Mouse (Mus musculus) lung, embryonic 16.5 days (tissue): ENCODE data around the gene 1700029P11Rik. TPM values are rescaled to one million over a fixed set of nuclear protein-coding genes. Genes with fewer than 3 reads are reported as not detected.
A peak's percentile ranks its signal among the peaks of the same experiment; 100 is the strongest.
"Not testable (repeated sequence)": the region's sequence is repeated elsewhere in the genome, so short reads cannot be mapped to it uniquely, and the experiment has no call there.

ENCODE experiments used
- ATAC-seq: fragments of 200-750 bp; cut with Nextera tagmentation; 2 replicates; pipeline ENCODE4 v1.8.0; 2017; ENCODE audit warnings: low read depth, mild to moderate bottlenecking, moderate library complexity
- H3K27ac ChIP-seq: fragments of 300-500 bp; sonication (generic); 2 replicates; pipeline ENCODE4 v1.5.1; 2014; ENCODE audit warnings: mild to moderate bottlenecking, control low read depth, low read length
- H3K27me3 ChIP-seq: fragments of 300-500 bp; sonication (generic); 2 replicates; pipeline ENCODE4 v1.6.1; 2014; ENCODE audit warnings: low read depth, low read length, mixed read lengths; ENCODE audit not compliant: control insufficient read depth, insufficient read depth
- H3K36me3 ChIP-seq: fragments of 300-500 bp; sonication (generic); 2 replicates; pipeline ENCODE4 v1.6.1; 2014; ENCODE audit warnings: low read length; ENCODE audit not compliant: control insufficient read depth, insufficient read depth
- H3K4me1 ChIP-seq: fragments of 300-500 bp; sonication (generic); replicated peaks from 2 replicates; pipeline ENCODE4 v1.6.1; 2014; ENCODE audit warnings: low read length, mixed read lengths; ENCODE audit not compliant: control insufficient read depth, insufficient read depth
- H3K4me2 ChIP-seq: fragments of 300-500 bp; sonication (generic); 2 replicates; pipeline ENCODE4 v1.6.1; 2014; ENCODE audit warnings: low read depth, low read length, control low read depth
- H3K4me3 ChIP-seq: fragments of 300-500 bp; sonication (generic); 2 replicates; pipeline ENCODE4 v1.5.1; 2014; ENCODE audit warnings: mild to moderate bottlenecking, low read length, control low read depth
- H3K9ac ChIP-seq: fragments of 300-500 bp; sonication (generic); 2 replicates; pipeline ENCODE4 v1.6.1; 2014; ENCODE audit warnings: low read length, control low read depth
- H3K9me3 ChIP-seq: fragments of 300-500 bp; sonication (generic); 2 replicates; pipeline ENCODE4 v1.6.1; 2016; ENCODE audit warnings: low read length; ENCODE audit not compliant: control insufficient read depth
- WGBS: fragments of 180-500 bp; shearing (Covaris S2); extraction: QIAGEN DNeasy Blood & Tissue Kit; methylation state at CpG from one replicate; pipeline ENCODE4 v1.1.7; 2014; 5-methylcytosine and 5-hydroxymethylcytosine counted together
- polyA plus RNA-seq: library from polyadenylated mRNA; unstranded; fragments of >200 nt; fragmentation: Nextera tagmentation; extraction: Ambion mirVana; gene quantifications from 2 replicates; pipeline ENCODE4 v1.2.1, GENCODE M21; 2015

The 1700029P11Rik gene
- polyA plus RNA-seq, 1 experiment from 2014 or later = not detected

GRCm38 (mm10) chr15:81964980-81965545 lies 15.3 kb upstream of the 1700029P11Rik start:
- H3K4me2 ChIP-seq = no peak overlapping the region
- WGBS = 59% methylated on average over 4 of the region's 4 CpGs
- no peaks in the 10 kb centered on the region for H3K4me1 ChIP-seq
- no peaks in the 10 kb centered on the region for H3K9me3 ChIP-seq
- no peak overlapping the region for H3K4me3 ChIP-seq
- no peaks in the 10 kb centered on the region for H3K36me3 ChIP-seq
- H3K27ac ChIP-seq = no peak overlapping the region
- H3K27me3 ChIP-seq = no peaks in the 10 kb centered on the region
- no peak for ATAC-seq
- H3K9ac ChIP-seq = no peak overlapping the region

- Histone ChIP-seq H3K36me3 (no peaks in the 10 kb centered on the region), H3K4me3 (no peak overlapping the region), H3K4me1 (no peaks in the 10 kb centered on the region), H3K27me3 (no peaks in the 10 kb centered on the region), H3K9ac (no peak overlapping the region), H3K9me3 (no peaks in the 10 kb centered on the region), H3K4me2 (no peak overlapping the region), H3K27ac (no peak overlapping the region)
- WGBS = 58% methylated on average over 12 of the region's 14 CpGs
- peak; percentile 49; the same call in 1 of the 2 replicates for ATAC-seq
These were observed 14.1 kb upstream of the 1700029P11Rik start for GRCm38 (mm10) chr15:81966062-81966829.

GRCm38 (mm10) chr15:81967821-81968220 lies 12.5 kb upstream of the 1700029P11Rik start:
- 78% methylated on average over 5 of the region's 5 CpGs for WGBS

GRCm38 (mm10) chr15:81968447-81968846 lies 11.9 kb upstream of the 1700029P11Rik start:
- Histone ChIP-seq H3K9me3 (peaks cover 4% of the 10 kb centered on the region; the same call in 1 of the 2 replicates), H3K4me3 (no peak overlapping the region), H3K27me3 (no peaks in the 10 kb centered on the region), H3K9ac (no peak overlapping the region), H3K27ac (no peak overlapping the region), H3K4me1 (no peaks in the 10 kb centered on the region), H3K36me3 (no peaks in the 10 kb centered on the region), H3K4me2 (no peak overlapping the region)
- WGBS = 43% methylated on average over 2 of the region's 2 CpGs
- no peak for ATAC-seq

More at GRCm38 (mm10) chr15:81967821-81968220, 12.5 kb upstream of the 1700029P11Rik start:
- H3K4me2 ChIP-seq = no peak overlapping the region
- no peak for ATAC-seq
- no peaks in the 10 kb centered on the region for H3K4me1 ChIP-seq
- H3K9ac ChIP-seq = no peak overlapping the region
- H3K9me3 ChIP-seq = peaks cover 4% of the 10 kb centered on the region; the same call in 1 of the 2 replicates
- no peaks in the 10 kb centered on the region for H3K27me3 ChIP-seq
- no peak overlapping the region for H3K4me3 ChIP-seq
- H3K36me3 ChIP-seq = no peaks in the 10 kb centered on the region
- H3K27ac ChIP-seq = no peak overlapping the region

GRCm38 (mm10) chr15:81969173-81969572 lies 11.2 kb upstream of the 1700029P11Rik start:
- no peak; the same call in 1 of the 2 replicates for ATAC-seq
- no peak overlapping the region for H3K4me2 ChIP-seq
- no peaks in the 10 kb centered on the region for H3K36me3 ChIP-seq
- no peak overlapping the region for H3K4me3 ChIP-seq
- H3K9ac ChIP-seq = no peak overlapping the region
- no peaks in the 10 kb centered on the region for H3K27me3 ChIP-seq
- no peaks in the 10 kb centered on the region for H3K4me1 ChIP-seq
- no peak overlapping the region for H3K27ac ChIP-seq
- WGBS = 48% methylated on average over 7 of the region's 7 CpGs
- H3K9me3 ChIP-seq = peaks cover 4% of the 10 kb centered on the region; the same call in 1 of the 2 replicates

- WGBS = 68% methylated on average over 6 of the region's 6 CpGs
- not testable (repeated sequence) for H3K4me1 ChIP-seq, H3K9ac ChIP-seq, H3K27ac ChIP-seq, H3K36me3 ChIP-seq, H3K4me2 ChIP-seq, H3K4me3 ChIP-seq, H3K9me3 ChIP-seq, H3K27me3 ChIP-seq, ATAC-seq
These were observed 10.7 kb upstream of the 1700029P11Rik start for GRCm38 (mm10) chr15:81969635-81970034.

- H3K36me3 ChIP-seq = not testable (repeated sequence)
- WGBS = 91% methylated on average over 4 of the region's 4 CpGs
These were observed 9.8 kb upstream of the 1700029P11Rik start for GRCm38 (mm10) chr15:81970498-81970897.

GRCm38 (mm10) chr15:81975156-81975555 lies 5.2 kb upstream of the 1700029P11Rik start:
- H3K27ac ChIP-seq, H3K4me3 ChIP-seq, H3K4me1 ChIP-seq, H3K9ac ChIP-seq, H3K9me3 ChIP-seq, H3K36me3 ChIP-seq, H3K4me2 ChIP-seq, ATAC-seq, H3K27me3 ChIP-seq: not testable (repeated sequence)
- WGBS = 90% methylated on average over 8 of the region's 8 CpGs

More at GRCm38 (mm10) chr15:81970498-81970897, 9.8 kb upstream of the 1700029P11Rik start:
- H3K27ac ChIP-seq, H3K9ac ChIP-seq, H3K27me3 ChIP-seq, H3K4me1 ChIP-seq, H3K4me2 ChIP-seq, H3K4me3 ChIP-seq, ATAC-seq, H3K9me3 ChIP-seq: not testable (repeated sequence)

GRCm38 (mm10) chr15:81982173-81982572 lies 1.8 kb downstream of the 1700029P11Rik start:
- no peak for ATAC-seq
- Histone ChIP-seq H3K4me1 (no peaks in the 10 kb centered on the region), H3K4me2 (no peak overlapping the region), H3K27ac (no peak overlapping the region), H3K4me3 (no peak overlapping the region), H3K27me3 (no peaks in the 10 kb centered on the region), H3K9me3 (no peaks in the 10 kb centered on the region), H3K36me3 (no peaks in the 10 kb centered on the region), H3K9ac (no peak overlapping the region)
- 34% methylated on average over 1 of the region's 1 CpGs for WGBS
